Mouse (Mus musculus) CH12.LX (cell line): ENCODE data around the gene Prim1. TPM values are rescaled to one million over a fixed set of nuclear protein-coding genes. Genes with fewer than 3 reads are reported as not detected.

Source experiments
- DNase-seq: peaks from one replicate; pipeline ENCODE4 v3.0.0-alpha.2; 2013; ENCODE audit errors: extremely low read depth
- H3K27ac ChIP-seq: 2 replicates; pipeline ENCODE4 v1.5.1; 2012; ENCODE audit warnings: low read depth, mild to moderate bottlenecking, control low read depth, moderate library complexity; ENCODE audit not compliant: insufficient read depth
- H3K27me3 ChIP-seq: replicated peaks from 2 replicates; pipeline ENCODE3; 2012; ENCODE audit warnings: inconsistent platforms
- H3K36me3 ChIP-seq, 2 experiments: replicated peaks in 1 of 2; 2 replicates each; pipeline versions ENCODE3 to v1.6.1; 2012; ENCODE audit warnings: inconsistent platforms in 1 of 2, low read length in 1 of 2, mild to moderate bottlenecking in 1 of 2, mixed read lengths in 1 of 2, moderate library complexity in 1 of 2; ENCODE audit not compliant: control insufficient read depth in 1 of 2, insufficient read depth in 1 of 2
- H3K4me1 ChIP-seq, 2 experiments: 2 replicates each; pipeline ENCODE4 v1.6.1; 2012; ENCODE audit warnings: inconsistent platforms in 1 of 2, moderate library complexity in 1 of 2; ENCODE audit not compliant: insufficient read depth in 2 of 2, control insufficient read depth in 1 of 2
- H3K4me2 ChIP-seq: 2 replicates; pipeline ENCODE4 v1.6.1; 2012; ENCODE audit warnings: low read depth, mild to moderate bottlenecking, control low read depth; ENCODE audit not compliant: poor library complexity, insufficient read depth, severe bottlenecking
- H3K4me3 ChIP-seq, 3 experiments: fragments of 150-350 bp in 1 of 3; sonication (generic) in 1 of 3; replicated peaks in 1 of 3; 2 replicates each; pipeline versions ENCODE3 to v1.5.1; 2011 to 2012; ENCODE audit warnings: low read depth in 2 of 3, low read length in 2 of 3, mild to moderate bottlenecking in 2 of 3, moderate library complexity in 2 of 3, control low read depth in 1 of 3, improper control_type of control experiment in 1 of 3, inconsistent platforms in 1 of 3, mixed read lengths in 1 of 3; ENCODE audit not compliant: poor library complexity in 1 of 3
- H3K79me2 ChIP-seq: replicated peaks from 2 replicates; pipeline ENCODE4 v1.6.1; 2012; ENCODE audit warnings: mild to moderate bottlenecking, moderate library complexity; ENCODE audit not compliant: control insufficient read depth, poor library complexity, insufficient read depth, severe bottlenecking; ENCODE audit errors: extremely low read depth
- H3K9ac ChIP-seq: 2 replicates; pipeline ENCODE4 v1.6.1; 2012; ENCODE audit warnings: low read depth, mild to moderate bottlenecking, control low read depth, moderate library complexity; ENCODE audit not compliant: insufficient read depth
- H3K9me3 ChIP-seq: replicated peaks from 2 replicates; pipeline ENCODE3; 2012; ENCODE audit warnings: low read length, inconsistent platforms, mixed read lengths
- BHLHE40 ChIP-seq: IDR thresholded peaks from 2 replicates; pipeline ENCODE4 v1.6.1; 2011; ENCODE audit warnings: mild to moderate bottlenecking, low read depth, low read length, improper control_type of control experiment
- CHD1 ChIP-seq: IDR thresholded peaks from 2 replicates; pipeline ENCODE4 v1.6.1; 2012; ENCODE audit warnings: low read depth, low read length, improper control_type of control experiment, inconsistent platforms
- CHD2 ChIP-seq: IDR thresholded peaks from 2 replicates; pipeline ENCODE4 v1.6.1; 2011; ENCODE audit warnings: low read length, improper control_type of control experiment
- CTCF ChIP-seq, 2 experiments: IDR thresholded peaks in 1 of 2; conservative IDR thresholded peaks in 1 of 2; 2 replicates each; pipeline ENCODE4 v1.5.1; 2011 to 2012; ENCODE audit warnings: low read depth in 2 of 2, low read length in 2 of 2, improper control_type of control experiment in 1 of 2, inconsistent platforms in 1 of 2, mild to moderate bottlenecking in 1 of 2, moderate library complexity in 1 of 2
- E2F4 ChIP-seq: IDR thresholded peaks from 2 replicates; pipeline ENCODE4 v1.6.1; 2011; ENCODE audit warnings: low read depth, low read length, improper control_type of control experiment; ENCODE audit not compliant: insufficient replicate concordance
- ELF1 ChIP-seq: IDR thresholded peaks from 2 replicates; pipeline ENCODE4 v1.6.1; 2014; ENCODE audit warnings: low read depth, mild to moderate bottlenecking, inconsistent platforms, low read length, improper control_type of control experiment
- ETS1 ChIP-seq: conservative IDR thresholded peaks from 2 replicates; pipeline ENCODE4 v1.6.1; 2012; ENCODE audit warnings: low read depth, mild to moderate bottlenecking, inconsistent platforms, low read length, improper control_type of control experiment, moderate library complexity
- HCFC1 ChIP-seq: IDR thresholded peaks from 2 replicates; pipeline ENCODE4 v1.6.1; 2012; ENCODE audit warnings: low read depth, mild to moderate bottlenecking, inconsistent platforms, low read length, improper control_type of control experiment
- JUND ChIP-seq: conservative IDR thresholded peaks from 2 replicates; pipeline ENCODE4 v1.6.1; 2011; ENCODE audit warnings: low read depth, low read length, improper control_type of control experiment
- KAT2A ChIP-seq: IDR thresholded peaks from 2 replicates; pipeline ENCODE4 v1.6.1; 2012; ENCODE audit warnings: low read length, improper control_type of control experiment, inconsistent platforms; ENCODE audit not compliant: insufficient replicate concordance
- MAX ChIP-seq: IDR thresholded peaks from 2 replicates; pipeline ENCODE4 v1.6.1; 2011; ENCODE audit warnings: low read length, improper control_type of control experiment
- MAZ ChIP-seq: IDR thresholded peaks from 2 replicates; pipeline ENCODE4 v1.6.1; 2012; ENCODE audit warnings: low read depth, mild to moderate bottlenecking, inconsistent platforms, low read length, improper control_type of control experiment, moderate library complexity
- MEF2A ChIP-seq: IDR thresholded peaks from 2 replicates; pipeline ENCODE4 v1.6.1; 2014; ENCODE audit warnings: low read depth, mild to moderate bottlenecking, inconsistent platforms, low read length, improper control_type of control experiment, borderline replicate concordance
- MXI1 ChIP-seq: IDR thresholded peaks from 2 replicates; pipeline ENCODE4 v1.6.1; 2011; ENCODE audit warnings: mild to moderate bottlenecking, low read depth, low read length, improper control_type of control experiment
- MYC ChIP-seq: IDR thresholded peaks from 2 replicates; pipeline ENCODE4 v1.6.1; 2011; ENCODE audit warnings: low read depth, mild to moderate bottlenecking, improper control_type of control experiment, low read length
- NELFE ChIP-seq: IDR thresholded peaks from 2 replicates; pipeline ENCODE4 v1.6.1; 2011; ENCODE audit warnings: low read depth, low read length, improper control_type of control experiment
- PAX5 ChIP-seq: IDR thresholded peaks from 2 replicates; pipeline ENCODE4 v1.6.1; 2012; ENCODE audit warnings: low read length, inconsistent platforms, mixed read lengths
- POLR2A ChIP-seq: IDR thresholded peaks from 2 replicates; pipeline ENCODE4 v1.6.1; 2011; ENCODE audit warnings: low read depth, mild to moderate bottlenecking, improper control_type of control experiment, low read length
- RAD21 ChIP-seq: IDR thresholded peaks from 2 replicates; pipeline ENCODE4 v1.6.1; 2011; ENCODE audit warnings: low read depth, mild to moderate bottlenecking, low read length, improper control_type of control experiment, moderate library complexity
- RCOR1 ChIP-seq: conservative IDR thresholded peaks from 2 replicates; pipeline ENCODE4 v1.6.1; 2012; ENCODE audit warnings: low read depth, mild to moderate bottlenecking, inconsistent platforms, low read length, improper control_type of control experiment
- SMC3 ChIP-seq: IDR thresholded peaks from 2 replicates; pipeline ENCODE4 v1.6.1; 2011; ENCODE audit warnings: low read depth, low read length, improper control_type of control experiment
- ZMIZ1 ChIP-seq: IDR thresholded peaks from 2 replicates; pipeline ENCODE4 v1.6.1; 2012; ENCODE audit warnings: low read depth, mild to moderate bottlenecking, inconsistent platforms, low read length, improper control_type of control experiment
- ZNF384 ChIP-seq: IDR thresholded peaks from 2 replicates; pipeline ENCODE4 v1.6.1; 2012; ENCODE audit warnings: low read depth, low read length, improper control_type of control experiment, inconsistent platforms
- dilution Hi-C: fragments of 300-500 bp; cut with MboI; formaldehyde crosslinking; loops from 2 replicates; pipeline ENCODE4 v1.14.3; 2020; ENCODE audit warnings: low sequenced_read_pairs; ENCODE audit not compliant: extremely low pct_unique_long_range_greater_than_20kb, extremely low pct_ligation_motif_present
- in situ Hi-C: fragments of 300-500 bp; cut with MboI; formaldehyde crosslinking; loops from 3 replicates; pipeline ENCODE4 v1.14.3; 2019; ENCODE audit warnings: low sequenced_read_pairs, low pct_ligation_motif_present, low pct_unique_long_range_greater_than_20kb, mixed read lengths
- polyA plus RNA-seq: library from polyadenylated mRNA; unstranded; fragments of >175 nt; gene quantifications from 2 replicates; pipeline ENCODE4 v1.2.1, GENCODE M21; 2012; ENCODE audit warnings: low read depth; ENCODE audit not compliant: insufficient read length
- total RNA-seq, 2 experiments: library from RNA; depleted of rRNA; stranded (reverse); fragments of 300-350 nt in 1 of 2; fragments of >200 nt in 1 of 2; gene quantifications; 2 replicates each; pipeline ENCODE4 v1.2.3; 2012 to 2014

The Prim1 gene
- total and polyA plus RNA-seq, 3 experiments = 69.5 to 151 (median 102) TPM

DNA sequence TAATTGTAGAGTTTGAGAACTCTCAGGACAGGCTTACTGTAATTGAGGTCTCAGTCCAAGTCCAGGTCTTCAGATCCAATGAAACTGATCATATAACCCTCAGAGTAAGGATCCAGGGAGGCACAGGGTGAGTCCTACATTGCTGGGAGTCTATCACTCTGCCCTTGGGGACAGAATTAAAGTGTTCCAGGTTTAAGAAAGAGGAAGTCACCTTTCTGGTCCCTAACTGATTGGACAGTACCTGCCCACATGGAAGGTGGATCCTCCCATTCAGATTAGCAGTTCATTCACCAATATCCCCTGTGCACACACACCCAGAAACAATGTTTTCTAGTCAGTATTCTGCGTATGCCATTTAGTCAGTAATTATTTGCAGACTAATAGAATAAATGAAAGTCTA is 7.5 kb upstream of the Prim1 start, which contains the start of gene Hsd17b6:
Gene Hsd17b6, minus strand, starts transcription at position 166 of the 400 bp plus-strand sequence.
- Histone ChIP-seq H3K27me3 (no peaks in the 10 kb centered on the region), H3K4me3 (no peak within 1 kb of the TSS), H3K9me3 (no peaks in the 10 kb centered on the region), H3K79me2 (no peaks in the 10 kb centered on the region), H3K27ac (no peak within 1 kb of the TSS), H3K4me1 (peaks cover 2 to 3% of the 10 kb centered on the region in 2 experiments; a peak in 1 of 4 replicates), H3K36me3 (no peaks in the 10 kb centered on the region), H3K4me2 (no peak within 1 kb of the TSS), H3K9ac (no peak within 1 kb of the TSS)
- dilution Hi-C loops = no loop called here
- in situ Hi-C loops = loop anchor here (5.0 kb wide), 1 partner anchor 60 kb away; no protein-coding TSS in a partner anchor
- TF ChIP-seq SMC3 (no peak), MXI1 (no peak), NELFE (no peak), CHD1 (no peak), HCFC1 (no peak), JUND (no peak), RCOR1 (no peak), ZMIZ1 (no peak), PAX5 (no peak)
- DNase-seq = no peak

DNA sequence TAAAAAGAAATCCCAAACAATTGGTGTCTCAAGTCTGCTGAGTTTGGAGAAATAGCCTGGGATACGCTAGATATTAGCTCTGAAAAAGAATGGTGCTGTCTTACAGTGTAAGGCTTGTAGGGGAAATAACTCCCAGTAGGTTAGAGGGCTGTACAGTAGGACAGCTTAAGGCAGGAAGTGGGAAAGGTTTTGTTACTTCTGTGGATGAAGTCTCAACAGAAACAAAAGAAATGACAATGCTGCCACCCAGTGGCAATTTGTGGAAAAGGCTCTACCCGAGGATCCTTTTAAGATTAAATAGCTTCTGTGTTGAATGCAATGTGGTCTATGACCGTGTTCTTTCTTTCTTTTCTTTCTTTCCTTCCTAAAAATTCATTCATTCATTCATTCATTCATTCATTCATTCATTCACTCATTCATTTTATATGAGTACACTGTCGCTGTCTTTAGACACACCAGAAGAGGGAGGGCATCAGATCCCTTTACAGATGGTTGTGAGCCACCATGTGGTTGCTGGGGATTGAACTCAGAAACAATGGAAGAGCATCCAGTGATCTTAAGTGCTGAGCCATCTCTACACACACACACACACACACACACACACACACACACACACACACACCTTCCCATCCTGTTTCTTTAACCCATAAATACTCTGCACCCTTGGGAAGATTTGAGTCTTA is 6.6 kb upstream of the Prim1 start:
- Histone ChIP-seq H3K9me3 (no peaks in the 10 kb centered on the region), H3K4me3 (no peak overlapping the region), H3K9ac (no peak overlapping the region)
- TF ChIP-seq CTCF (conservative IDR thresholded peaks at IDR 0.05 in 1 of 2, IDR thresholded peaks at IDR 0.05 in 1 of 2; ENCODE audit: low read depth in 2 of 2, low read length in 2 of 2) (peak; percentile 78 to 95), MAX (no peak), ZNF384 (no peak), MXI1 (no peak), HCFC1 (no peak), POLR2A (no peak), E2F4 (no peak), SMC3 (peak; percentile 81), CHD1 (no peak), NELFE (no peak), CHD2 (no peak), MYC (peak; percentile 58; the same call in 1 of the 2 replicates), MEF2A (no peak), ELF1 (peak; percentile 61), ETS1 (no peak), KAT2A (no peak), RAD21 (peak; percentile 93), MAZ (no peak), BHLHE40 (no peak), PAX5 (no peak)
- TF ChIP-seq, all 38 proteins: peak for 5
- dilution Hi-C loops = no loop called here
- Histone ChIP-seq H3K4me2 (no peak overlapping the region), H3K4me1 (peaks cover 2 to 3% of the 10 kb centered on the region in 2 experiments; a peak in 1 of 4 replicates), H3K79me2 (no peaks in the 10 kb centered on the region), H3K36me3 (no peaks in the 10 kb centered on the region), H3K27me3 (no peaks in the 10 kb centered on the region), H3K27ac (no peak overlapping the region)
- peak; percentile 80 for DNase-seq
- in situ Hi-C loops = loop anchor here (5.0 kb wide), 1 partner anchor 61 kb away; no protein-coding TSS in a partner anchor
